In the genomic region with DNA sequence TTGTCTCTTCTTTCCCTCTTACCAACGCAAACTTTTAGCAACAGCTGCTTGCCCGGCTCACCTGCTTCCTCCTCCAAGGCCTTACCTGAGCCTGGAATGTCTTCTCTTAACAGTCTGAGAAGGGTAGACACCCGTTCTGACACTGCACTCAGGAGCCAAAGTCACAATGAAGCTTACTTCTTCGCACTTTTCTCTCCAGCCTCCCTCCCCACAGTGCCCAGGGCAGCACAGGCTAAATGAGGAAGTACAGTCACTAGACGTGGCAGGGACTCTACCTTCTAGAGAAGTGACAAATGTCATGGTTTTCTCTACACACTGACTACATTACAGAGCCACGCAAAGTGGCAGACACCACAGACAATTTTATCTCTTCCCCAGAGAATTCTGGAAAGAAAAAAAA, we compare ENCODE assay signal across 22 mouse cellular contexts.
DNase-seq lines count a peak whose midpoint lies in the region; ATAC-seq and TF ChIP-seq lines count a peak whose summit lies in the region.
"Had no signal": no experiment of that assay in that cellular context is flagged by ENCODE, and none has a peak within 500 bp of the region (broad histone marks: within the 10 kb centered on the region; RNA-seq: fewer than 3 reads in every experiment).

No protein-coding gene starts in this region.

- DNase-seq in heart, embryonic 10.5 days (ENCODE audit: low spot score): peak; percentile 38
- no peak for DNase-seq in heart, postnatal 4 days
- peak; percentile 61 for DNase-seq in midbrain, embryonic 11.5 days (ENCODE audit: low spot score, missing footprints)
- DNase-seq in midbrain, postnatal 0 days (ENCODE audit: low spot score): no peak
- DNase-seq in right cerebral cortex, postnatal 10 days (ENCODE audit: low spot score in 2 of 2): no peak
- DNase-seq in forebrain, embryonic 11.5 days (ENCODE audit: low spot score): no peak
- DNase-seq in urinary bladder, postnatal 25 days (ENCODE audit: low spot score): no peak
- DNase-seq: adrenal gland, postnatal 10 days; embryo, embryonic 11 days; gastrocnemius, adult 2 months; heart, postnatal 14 days; kidney, adult 2 months; kidney, postnatal 10 days; thymus, postnatal 4 days had no signal

- H3K27ac ChIP-seq in heart, embryonic 10.5 days: no peak overlapping the region
- no peak overlapping the region for H3K27ac ChIP-seq in midbrain, embryonic 11.5 days (ENCODE audit: low read depth, low read length)
- H3K27ac ChIP-seq in midbrain, postnatal 0 days (ENCODE audit: low read depth, low read length): no peak overlapping the region
- H3K27ac ChIP-seq in forebrain, embryonic 11.5 days (ENCODE audit: low read depth, low read length): no peak overlapping the region
- H3K27ac ChIP-seq: forebrain, embryonic 13.5 days; gastrocnemius, adult 2 months; hindbrain, embryonic 14.5 days had no signal

- 68% methylated on average over 6 of the region's 6 CpGs for WGBS in heart, embryonic 10.5 days
- 86% methylated on average over 6 of the region's 6 CpGs for WGBS in midbrain, embryonic 11.5 days
- WGBS in midbrain, postnatal 0 days: 82% methylated on average over 6 of the region's 6 CpGs
- 81% methylated on average over 6 of the region's 6 CpGs for WGBS in forebrain, embryonic 11.5 days

- no peaks in the 10 kb centered on the region for H3K27me3 ChIP-seq in heart, embryonic 10.5 days (ENCODE audit: insufficient read depth, poor library complexity, severe bottlenecking)
- no peaks in the 10 kb centered on the region for H3K27me3 ChIP-seq in midbrain, embryonic 11.5 days (ENCODE audit: control insufficient read depth, insufficient read depth, low read length)
- no peaks in the 10 kb centered on the region for H3K27me3 ChIP-seq in midbrain, postnatal 0 days (ENCODE audit: insufficient read depth, low read length)
- no peaks in the 10 kb centered on the region for H3K27me3 ChIP-seq in forebrain, embryonic 11.5 days (ENCODE audit: control insufficient read depth, insufficient read depth, low read length)
- H3K27me3 ChIP-seq: embryonic facial prominence, embryonic 13.5 days; forebrain, embryonic 13.5 days; heart, embryonic 12.5 days had no signal

- no peak overlapping the region for H3K4me3 ChIP-seq in heart, embryonic 10.5 days
- no peak overlapping the region for H3K4me3 ChIP-seq in midbrain, embryonic 11.5 days (ENCODE audit: low read depth, low read length)
- H3K4me3 ChIP-seq in midbrain, postnatal 0 days (ENCODE audit: low read depth, low read length): no peak overlapping the region
- no peak overlapping the region for H3K4me3 ChIP-seq in forebrain, embryonic 11.5 days (ENCODE audit: low read depth, low read length)
- H3K4me3 ChIP-seq: embryonic facial prominence, embryonic 13.5 days; erythroblast, embryonic 14.5 days; forebrain, embryonic 13.5 days; gastrocnemius, adult 2 months; heart, embryonic 12.5 days; midbrain, embryonic 10.5 days had no signal

- TF ChIP-seq CTCF in midbrain, postnatal 0 days (IDR thresholded peaks at IDR 0.05): no peak

- no peak overlapping the region for H3K9ac ChIP-seq in midbrain, embryonic 11.5 days (ENCODE audit: low read length)
- H3K9ac ChIP-seq in midbrain, postnatal 0 days (replicated peaks; ENCODE audit: low read length, poor library complexity, severe bottlenecking): no peak overlapping the region
- H3K9ac ChIP-seq in forebrain, embryonic 11.5 days (ENCODE audit: low read length): no peak overlapping the region
- H3K9ac ChIP-seq: embryonic facial prominence, embryonic 13.5 days; forebrain, embryonic 13.5 days; heart, embryonic 12.5 days; hindbrain, embryonic 14.5 days had no signal

- H3K4me2 ChIP-seq in midbrain, embryonic 11.5 days: no peak overlapping the region
- H3K4me2 ChIP-seq in midbrain, postnatal 0 days (ENCODE audit: low read depth, low read length, poor library complexity, severe bottlenecking): no peak overlapping the region
- H3K4me2 ChIP-seq in forebrain, embryonic 11.5 days (ENCODE audit: low read depth, low read length, severe bottlenecking): no peak overlapping the region
- H3K4me2 ChIP-seq: embryonic facial prominence, embryonic 13.5 days; forebrain, embryonic 13.5 days; heart, embryonic 12.5 days; hindbrain, embryonic 14.5 days had no signal

- no peak for ATAC-seq in midbrain, embryonic 11.5 days (ENCODE audit: low FRiP score)
- ATAC-seq in midbrain, postnatal 0 days (ENCODE audit: low FRiP score): no peak
- ATAC-seq in megakaryocyte, adult 5-6 weeks (ENCODE audit: poor library complexity, severe bottlenecking): peak; percentile 93
- no peak for ATAC-seq in forebrain, embryonic 11.5 days (replicated peaks; ENCODE audit: low FRiP score)
- ATAC-seq: activated CD4-positive, CD25-positive, alpha-beta regulatory T cell, adult 4 months; forebrain, embryonic 13.5 days had no signal

- H3K9me3 ChIP-seq in heart, embryonic 10.5 days: no peaks in the 10 kb centered on the region
- H3K9me3 ChIP-seq in midbrain, embryonic 11.5 days (ENCODE audit: control insufficient read depth, low read length): no peaks in the 10 kb centered on the region
- H3K9me3 ChIP-seq in midbrain, postnatal 0 days (ENCODE audit: low read length): no peaks in the 10 kb centered on the region
- H3K9me3 ChIP-seq in forebrain, embryonic 11.5 days (ENCODE audit: control insufficient read depth, low read length): no peaks in the 10 kb centered on the region
- H3K9me3 ChIP-seq: embryonic facial prominence, embryonic 13.5 days; forebrain, embryonic 13.5 days; heart, embryonic 12.5 days; midbrain, embryonic 10.5 days had no signal

- H3K4me1 ChIP-seq in heart, embryonic 10.5 days: peaks cover 23% of the 10 kb centered on the region
- H3K4me1 ChIP-seq in midbrain, embryonic 11.5 days (ENCODE audit: control insufficient read depth, insufficient read depth, low read length): no peaks in the 10 kb centered on the region
- H3K4me1 ChIP-seq in midbrain, postnatal 0 days (ENCODE audit: insufficient read depth, low read length): peaks cover 4% of the 10 kb centered on the region; the same call in 1 of the 2 replicates
- peaks cover 4% of the 10 kb centered on the region; the same call in 1 of the 2 replicates for H3K4me1 ChIP-seq in forebrain, embryonic 11.5 days (replicated peaks; ENCODE audit: control insufficient read depth, insufficient read depth, low read length)

- no peaks in the 10 kb centered on the region for H3K36me3 ChIP-seq in heart, embryonic 10.5 days
- no peaks in the 10 kb centered on the region for H3K36me3 ChIP-seq in midbrain, embryonic 11.5 days (ENCODE audit: control insufficient read depth, insufficient read depth, low read length)
- H3K36me3 ChIP-seq in midbrain, postnatal 0 days (ENCODE audit: insufficient read depth, low read length): no peaks in the 10 kb centered on the region
- no peaks in the 10 kb centered on the region for H3K36me3 ChIP-seq in forebrain, embryonic 11.5 days (ENCODE audit: control insufficient read depth, insufficient read depth, low read length)
- H3K36me3 ChIP-seq: embryonic facial prominence, embryonic 13.5 days; heart, embryonic 12.5 days; midbrain, embryonic 10.5 days had no signal

Comparison
In these comparisons a context has a peak if more than half of its experiments do, and no peak if none do; other contexts are left out.
1. DNase-seq: peak in heart, embryonic 10.5 days (single experiment) and midbrain, embryonic 11.5 days (single experiment); none in heart, postnatal 4 days (single experiment), midbrain, postnatal 0 days (single experiment), right cerebral cortex, postnatal 10 days (0 of 2), forebrain, embryonic 11.5 days (single experiment) and urinary bladder, postnatal 25 days (single experiment).